Mouse (Mus musculus): ENCODE results near the gene Ccdc154. TPM values are rescaled to one million over a fixed set of nuclear protein-coding genes. Genes with fewer than 3 reads are reported as not detected.
"Not testable (repeated sequence)": the region's sequence is repeated elsewhere in the genome, so short reads cannot be mapped to it uniquely, and the experiment has no call there.

The Ccdc154 gene
- polyA plus RNA-seq (2015; fragmentation: Nextera tagmentation; extraction: Ambion mirVana), result not detected in 2 replicates

DNA sequence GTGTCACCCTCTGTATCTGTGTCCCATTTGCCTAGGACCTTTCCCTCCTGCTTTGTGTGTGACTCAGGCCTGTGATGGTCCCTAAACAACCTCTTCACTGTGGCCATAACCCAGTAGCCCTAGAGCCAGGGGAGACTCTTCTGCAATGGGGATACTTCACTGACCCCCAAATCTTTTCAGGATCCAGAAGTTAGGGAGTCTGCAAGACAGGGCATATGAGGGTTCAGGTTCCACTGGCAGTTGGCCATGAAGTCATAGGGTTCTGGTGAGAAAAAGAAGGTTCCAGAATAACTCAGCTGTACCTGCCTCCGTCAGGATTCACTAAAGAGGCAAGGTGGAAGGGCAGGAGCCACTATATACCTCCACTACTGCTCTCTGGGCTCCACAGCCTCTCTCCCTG is at the start of gene Ccdc154:
Gene Ccdc154 (plus strand): TSS at position 301 of the 400 bp plus-strand sequence.
- no peak within 1 kb of the TSS for H3K9ac ChIP-seq (ENCODE audit: low read depth, low read length)
- H3K27me3 ChIP-seq (replicated peaks; ENCODE audit: control insufficient read depth, insufficient read depth, low read length), result no peaks in the 10 kb centered on the region
- no peak within 1 kb of the TSS for H3K4me3 ChIP-seq (ENCODE audit: low read length)
- no peaks in the 10 kb centered on the region for H3K4me1 ChIP-seq (ENCODE audit: control insufficient read depth, insufficient read depth, low read depth, low read length)
- peaks cover 25% of the 10 kb centered on the region for H3K36me3 ChIP-seq (ENCODE audit: control insufficient read depth, insufficient read depth, low read length)
- no peak within 1 kb of the TSS for H3K4me2 ChIP-seq (ENCODE audit: low read length)
- 82% methylated on average over 1 of the region's 1 CpGs for WGBS
- H3K27ac ChIP-seq (ENCODE audit: low read depth, low read length), result no peak within 1 kb of the TSS
- H3K9me3 ChIP-seq (ENCODE audit: control insufficient read depth, low read length), result no peaks in the 10 kb centered on the region
- no peak for ATAC-seq

- Histone ChIP-seq H3K4me2 (ENCODE audit: low read length) (peak overlapping the region; percentile 97), H3K9ac (ENCODE audit: low read depth, low read length) (peak overlapping the region; percentile 78), H3K9me3 (ENCODE audit: control insufficient read depth, low read length) (no peaks in the 10 kb centered on the region), H3K36me3 (ENCODE audit: control insufficient read depth, insufficient read depth, low read length) (0 out of 2 replicates have a peak, but pooled peaks cover 8% of the 10 kb centered on the region), H3K4me1 (ENCODE audit: control insufficient read depth, insufficient read depth, low read depth, low read length) (peaks cover 12% of the 10 kb centered on the region), H3K27me3 (replicated peaks; ENCODE audit: control insufficient read depth, insufficient read depth, low read length) (no peaks in the 10 kb centered on the region), H3K27ac (ENCODE audit: low read depth, low read length) (peak overlapping the region; percentile 91), H3K4me3 (ENCODE audit: low read length) (peak overlapping the region; percentile 69)
- peak; percentile 51; the same call in 1 of the 2 replicates for ATAC-seq
- 14% methylated on average over 23 of the region's 23 CpGs for WGBS
Measured at GRCm38 (mm10) chr17:25114908-25115645, 47.2 kb upstream of the Ccdc154 start.

DNA sequence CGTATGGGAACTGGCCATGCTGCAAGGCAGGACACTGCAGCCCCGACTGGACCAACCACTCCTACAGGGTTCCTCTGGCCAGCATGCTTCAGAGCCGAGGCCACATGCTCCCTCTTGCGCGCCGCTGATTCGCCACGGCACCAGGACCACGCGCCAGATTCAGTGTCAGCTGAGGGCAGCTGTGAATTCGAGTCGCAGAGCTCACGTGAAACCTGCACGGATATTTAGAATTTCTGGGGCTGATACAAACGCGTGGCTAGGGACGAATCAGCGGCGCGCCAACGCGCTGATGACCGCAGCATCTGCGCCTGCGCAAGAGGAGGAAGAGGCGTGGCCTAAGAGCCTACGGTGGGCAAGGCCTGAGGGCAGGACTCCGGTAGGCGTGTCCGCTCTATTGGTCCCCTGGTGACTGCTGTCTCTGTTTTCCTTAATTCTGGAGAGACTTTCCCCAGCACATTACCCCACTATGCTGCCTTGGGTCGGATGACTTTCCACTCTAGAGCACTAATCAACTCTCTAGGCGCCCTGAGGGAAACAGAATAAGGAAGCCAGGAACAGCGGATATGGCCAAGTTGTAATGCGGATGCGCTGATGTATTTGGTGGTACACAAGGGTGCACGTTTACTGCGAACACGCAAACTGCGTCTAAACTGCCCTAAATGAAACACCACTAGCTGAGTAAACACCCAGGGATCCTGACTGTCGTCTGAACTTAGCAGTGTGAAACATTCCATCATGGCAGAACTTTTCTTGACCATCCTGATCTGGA is 46.4 kb upstream of the Ccdc154 start, which contains the start of gene Telo2:
Gene Telo2 (minus strand): TSS at position 304 of the 769 bp plus-strand sequence.
- ATAC-seq, result peak; percentile 96
- H3K4me3 ChIP-seq (ENCODE audit: low read length), result peak within 1 kb of the TSS; percentile 69
- H3K27me3 ChIP-seq (replicated peaks; ENCODE audit: control insufficient read depth, insufficient read depth, low read length), result no peaks in the 10 kb centered on the region
- H3K4me1 ChIP-seq (ENCODE audit: control insufficient read depth, insufficient read depth, low read depth, low read length), result peaks cover 12% of the 10 kb centered on the region
- H3K36me3 ChIP-seq (ENCODE audit: control insufficient read depth, insufficient read depth, low read length), result 0 out of 2 replicates have a peak, but pooled peaks cover 3% of the 10 kb centered on the region
- peak within 1 kb of the TSS; percentile 97 for H3K4me2 ChIP-seq (ENCODE audit: low read length)
- H3K9ac ChIP-seq (ENCODE audit: low read depth, low read length), result peak within 1 kb of the TSS; percentile 78
- 3% methylated on average over 40 of the region's 40 CpGs for WGBS
- H3K27ac ChIP-seq (ENCODE audit: low read depth, low read length), result peak within 1 kb of the TSS; percentile 91
- no peaks in the 10 kb centered on the region for H3K9me3 ChIP-seq (ENCODE audit: control insufficient read depth, low read length)

- Histone ChIP-seq H3K9ac (ENCODE audit: low read depth, low read length) (no peak overlapping the region), H3K27ac (ENCODE audit: low read depth, low read length) (no peak overlapping the region), H3K4me1 (ENCODE audit: control insufficient read depth, insufficient read depth, low read depth, low read length) (peaks cover 12% of the 10 kb centered on the region), H3K27me3 (replicated peaks; ENCODE audit: control insufficient read depth, insufficient read depth, low read length) (no peaks in the 10 kb centered on the region), H3K4me2 (ENCODE audit: low read length) (no peak overlapping the region), H3K36me3 (ENCODE audit: control insufficient read depth, insufficient read depth, low read length) (0 out of 2 replicates have a peak, but pooled peaks cover 3% of the 10 kb centered on the region), H3K9me3 (ENCODE audit: control insufficient read depth, low read length) (no peaks in the 10 kb centered on the region), H3K4me3 (ENCODE audit: low read length) (no peak overlapping the region)
- WGBS, result 31% methylated on average over 4 of the region's 4 CpGs
- ATAC-seq, result no peak
Measured at GRCm38 (mm10) chr17:25117263-25117662, 45.0 kb upstream of the Ccdc154 start.

- H3K9ac ChIP-seq (ENCODE audit: low read depth, low read length), result no peak within 1 kb of the TSS
- WGBS, result 40% methylated on average over 3 of the region's 3 CpGs
Measured at GRCm38 (mm10) chr17:25120406-25120805, 41.9 kb upstream of the Ccdc154 start, which contains the start of gene Ptx4. Gene Ptx4, plus strand, starts transcription at chr17:25120760.

DNA sequence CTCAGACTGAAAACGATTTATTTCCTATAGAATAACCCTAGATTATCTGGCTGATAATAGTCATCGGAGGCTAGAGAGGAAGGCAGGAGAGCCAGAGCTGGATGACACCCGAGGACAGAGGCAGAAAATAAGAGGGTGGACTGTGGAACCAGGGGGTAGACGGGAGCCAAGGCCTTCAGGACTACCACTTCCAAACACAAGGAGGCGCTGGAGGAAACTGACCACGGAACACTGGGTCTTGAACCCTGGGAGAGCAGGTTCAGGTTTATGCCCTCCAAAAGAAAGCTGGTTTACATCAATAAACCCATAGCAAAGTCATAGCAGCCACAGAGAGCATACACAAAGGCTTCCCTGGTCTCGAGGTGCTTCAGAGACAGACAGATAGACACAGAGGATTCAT is 38.3 kb upstream of the Ccdc154 start:
- Histone ChIP-seq H3K36me3 (ENCODE audit: control insufficient read depth, insufficient read depth, low read length) (no peaks in the 10 kb centered on the region), H3K27ac (ENCODE audit: low read depth, low read length) (no peak overlapping the region), H3K4me3 (ENCODE audit: low read length) (no peak overlapping the region), H3K9me3 (ENCODE audit: control insufficient read depth, low read length) (no peaks in the 10 kb centered on the region), H3K4me2 (ENCODE audit: low read length) (no peak overlapping the region), H3K4me1 (ENCODE audit: control insufficient read depth, insufficient read depth, low read depth, low read length) (no peaks in the 10 kb centered on the region), H3K9ac (ENCODE audit: low read depth, low read length) (no peak overlapping the region), H3K27me3 (replicated peaks; ENCODE audit: control insufficient read depth, insufficient read depth, low read length) (no peaks in the 10 kb centered on the region; the same call in none of the 2 replicates)
- WGBS, result 30% methylated on average over 7 of the region's 7 CpGs
- no peak for ATAC-seq

More at GRCm38 (mm10) chr17:25120406-25120805, 41.9 kb upstream of the Ccdc154 start, which contains the start of gene Ptx4:
- H3K4me3 ChIP-seq (ENCODE audit: low read length), result no peak within 1 kb of the TSS
- H3K27ac ChIP-seq (ENCODE audit: low read depth, low read length), result no peak within 1 kb of the TSS
- 0 out of 2 replicates have a peak, but pooled peaks cover 2% of the 10 kb centered on the region for H3K4me1 ChIP-seq (ENCODE audit: control insufficient read depth, insufficient read depth, low read depth, low read length)
- H3K9me3 ChIP-seq (ENCODE audit: control insufficient read depth, low read length), result no peaks in the 10 kb centered on the region
- H3K4me2 ChIP-seq (ENCODE audit: low read length), result no peak within 1 kb of the TSS
- no peaks in the 10 kb centered on the region; the same call in 1 of the 2 replicates for H3K27me3 ChIP-seq (replicated peaks; ENCODE audit: control insufficient read depth, insufficient read depth, low read length)
- no peak for ATAC-seq
- no peaks in the 10 kb centered on the region for H3K36me3 ChIP-seq (ENCODE audit: control insufficient read depth, insufficient read depth, low read length)

DNA sequence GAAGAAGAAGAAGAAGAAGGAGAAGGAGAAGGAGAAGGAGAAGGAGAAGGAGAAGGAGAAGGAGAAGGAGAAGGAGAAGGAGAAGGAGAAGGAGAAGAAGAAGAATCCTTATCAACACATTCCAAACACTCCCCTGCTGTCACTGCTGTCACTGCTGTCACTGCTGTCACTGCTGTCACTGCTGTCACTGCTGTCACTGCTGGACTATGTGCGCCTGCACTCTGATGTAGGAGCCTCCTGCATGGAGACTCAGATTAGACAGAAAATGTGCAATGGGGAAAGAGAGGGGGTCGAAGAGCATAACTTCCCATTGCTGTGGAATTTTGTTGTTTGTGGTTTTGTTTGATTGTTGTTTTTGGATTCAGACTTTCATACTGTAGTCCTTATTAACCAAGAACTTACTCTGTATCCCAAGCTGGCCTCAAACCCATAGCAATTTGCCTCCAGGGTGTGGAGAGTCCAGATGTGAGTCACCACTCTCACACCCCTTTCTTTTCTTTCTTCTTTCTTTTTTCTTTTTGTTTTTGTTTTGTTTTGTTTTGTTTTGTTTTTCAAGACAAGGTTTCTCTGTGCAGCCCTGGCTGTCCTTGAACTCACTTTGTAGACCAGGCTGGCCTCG is 36.7 kb upstream of the Ccdc154 start:
- not testable (repeated sequence) for H3K4me3 ChIP-seq (ENCODE audit: low read length); H3K27me3 ChIP-seq (replicated peaks; ENCODE audit: control insufficient read depth, insufficient read depth, low read length); H3K9ac ChIP-seq (ENCODE audit: low read depth, low read length); H3K4me2 ChIP-seq (ENCODE audit: low read length); H3K36me3 ChIP-seq (ENCODE audit: control insufficient read depth, insufficient read depth, low read length); H3K4me1 ChIP-seq (ENCODE audit: control insufficient read depth, insufficient read depth, low read depth, low read length); H3K27ac ChIP-seq (ENCODE audit: low read depth, low read length); H3K9me3 ChIP-seq (ENCODE audit: control insufficient read depth, low read length); ATAC-seq
- WGBS, result 76% methylated on average over 3 of the region's 3 CpGs

- Histone ChIP-seq H3K27ac (ENCODE audit: low read depth, low read length) (no peak overlapping the region), H3K4me3 (ENCODE audit: low read length) (no peak overlapping the region), H3K27me3 (replicated peaks; ENCODE audit: control insufficient read depth, insufficient read depth, low read length) (no peaks in the 10 kb centered on the region; the same call in none of the 2 replicates), H3K36me3 (ENCODE audit: control insufficient read depth, insufficient read depth, low read length) (no peaks in the 10 kb centered on the region), H3K9ac (ENCODE audit: low read depth, low read length) (no peak overlapping the region), H3K9me3 (ENCODE audit: control insufficient read depth, low read length) (no peaks in the 10 kb centered on the region), H3K4me1 (ENCODE audit: control insufficient read depth, insufficient read depth, low read depth, low read length) (no peaks in the 10 kb centered on the region), H3K4me2 (ENCODE audit: low read length) (no peak overlapping the region)
- WGBS, result 46% methylated on average over 8 of the region's 8 CpGs
- no peak for ATAC-seq
Measured at GRCm38 (mm10) chr17:25127079-25127478, 35.2 kb upstream of the Ccdc154 start.

All from hindbrain, embryonic 16.5 days (tissue).